Mouse (Mus musculus): ENCODE results near the gene Klf16.

DNA sequence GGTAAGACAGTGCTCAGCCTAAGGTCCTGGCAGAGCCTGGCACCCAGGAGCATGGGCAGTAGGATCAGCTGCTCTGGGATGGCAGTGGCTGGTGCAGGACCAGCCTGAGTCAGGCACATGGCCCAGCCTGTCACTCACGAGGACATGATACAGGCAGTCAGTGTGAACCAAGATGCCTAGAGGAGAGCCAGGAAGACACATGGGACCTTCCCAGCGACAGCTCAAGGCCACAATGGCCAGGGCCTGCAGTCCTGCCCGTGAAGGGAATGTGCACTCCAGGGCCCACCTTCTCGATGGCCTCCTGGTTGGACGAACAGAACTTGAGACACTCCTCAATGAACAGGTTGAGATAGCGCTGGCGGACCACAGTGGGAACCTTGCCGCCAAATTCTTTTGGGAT lies 31.5 kb downstream of the Klf16 start:
- no peak for TF ChIP-seq CTCF (conservative IDR thresholded peaks at IDR 0.05; ENCODE audit: low read length)
- no peak for TF ChIP-seq POU5F1 (IDR thresholded peaks at IDR 0.05; ENCODE audit: borderline replicate concordance, low read length)
